Mouse (Mus musculus): ENCODE measurements around the gene Itgb3. TPM values are rescaled to one million over a fixed set of nuclear protein-coding genes. Genes with fewer than 3 reads are reported as not detected.

The Itgb3 gene
- polyA plus RNA-seq, 1 experiment: 2.7 TPM

GRCm38 (mm10) chr11:104630185-104630835, 22.5 kb downstream of the Itgb3 start:
- H3K27ac ChIP-seq (ENCODE audit: insufficient read depth, low read depth, low read length): no peak overlapping the region
- TF ChIP-seq CTCF (IDR thresholded peaks at IDR 0.05; ENCODE audit: low read depth, low read length) (no peak), POLR2A (IDR thresholded peaks at IDR 0.05; ENCODE audit: borderline replicate concordance, low read depth, low read length) (no peak)
- H3K4me1 ChIP-seq (ENCODE audit: control insufficient read depth, insufficient read depth, low read length): no peaks in the 10 kb centered on the region; the same call in 1 of the 2 replicates
- H3K4me3 ChIP-seq (ENCODE audit: insufficient read depth, low read length): no peak overlapping the region

- TF ChIP-seq POLR2A (IDR thresholded peaks at IDR 0.05; ENCODE audit: borderline replicate concordance, low read depth, low read length) (no peak), CTCF (IDR thresholded peaks at IDR 0.05; ENCODE audit: low read depth, low read length) (no peak)
- no peak overlapping the region for H3K27ac ChIP-seq (ENCODE audit: insufficient read depth, low read depth, low read length)
- H3K4me1 ChIP-seq (ENCODE audit: control insufficient read depth, insufficient read depth, low read length): no peaks in the 10 kb centered on the region; the same call in 1 of the 2 replicates
- H3K4me3 ChIP-seq (ENCODE audit: insufficient read depth, low read length): no peak overlapping the region
These were observed 23.5 kb downstream of the Itgb3 start for GRCm38 (mm10) chr11:104631306-104631705.

GRCm38 (mm10) chr11:104637010-104637409, 29.2 kb downstream of the Itgb3 start:
- H3K4me1 ChIP-seq (ENCODE audit: control insufficient read depth, insufficient read depth, low read length): peaks cover 12% of the 10 kb centered on the region
- H3K27ac ChIP-seq (ENCODE audit: insufficient read depth, low read depth, low read length): no peak overlapping the region
- H3K4me3 ChIP-seq (ENCODE audit: insufficient read depth, low read length): no peak overlapping the region
- TF ChIP-seq POLR2A (IDR thresholded peaks at IDR 0.05; ENCODE audit: borderline replicate concordance, low read depth, low read length) (no peak), CTCF (IDR thresholded peaks at IDR 0.05; ENCODE audit: low read depth, low read length) (no peak)

GRCm38 (mm10) chr11:104638006-104638405, 30.2 kb downstream of the Itgb3 start:
- Histone ChIP-seq H3K27ac (ENCODE audit: insufficient read depth, low read depth, low read length) (no peak overlapping the region), H3K4me3 (ENCODE audit: insufficient read depth, low read length) (no peak overlapping the region), H3K4me1 (ENCODE audit: control insufficient read depth, insufficient read depth, low read length) (peaks cover 12% of the 10 kb centered on the region)
- no peak for TF ChIP-seq CTCF (IDR thresholded peaks at IDR 0.05; ENCODE audit: low read depth, low read length)
- no peak for TF ChIP-seq POLR2A (IDR thresholded peaks at IDR 0.05; ENCODE audit: borderline replicate concordance, low read depth, low read length)

GRCm38 (mm10) chr11:104638906-104639305, 31.1 kb downstream of the Itgb3 start:
- Histone ChIP-seq H3K4me1 (ENCODE audit: control insufficient read depth, insufficient read depth, low read length) (peaks cover 12% of the 10 kb centered on the region), H3K27ac (ENCODE audit: insufficient read depth, low read depth, low read length) (no peak overlapping the region), H3K4me3 (ENCODE audit: insufficient read depth, low read length) (no peak overlapping the region)
- TF ChIP-seq POLR2A (IDR thresholded peaks at IDR 0.05; ENCODE audit: borderline replicate concordance, low read depth, low read length) (no peak), CTCF (IDR thresholded peaks at IDR 0.05; ENCODE audit: low read depth, low read length) (no peak)

GRCm38 (mm10) chr11:104639634-104640033, 31.8 kb downstream of the Itgb3 start:
- TF ChIP-seq CTCF (IDR thresholded peaks at IDR 0.05; ENCODE audit: low read depth, low read length) (no peak), POLR2A (IDR thresholded peaks at IDR 0.05; ENCODE audit: borderline replicate concordance, low read depth, low read length) (no peak)
- Histone ChIP-seq H3K4me1 (ENCODE audit: control insufficient read depth, insufficient read depth, low read length) (peaks cover 12% of the 10 kb centered on the region), H3K27ac (ENCODE audit: insufficient read depth, low read depth, low read length) (no peak overlapping the region), H3K4me3 (ENCODE audit: insufficient read depth, low read length) (no peak overlapping the region)

GRCm38 (mm10) chr11:104640894-104641293, 33.1 kb downstream of the Itgb3 start:
- Histone ChIP-seq H3K4me3 (ENCODE audit: insufficient read depth, low read length) (no peak overlapping the region), H3K27ac (ENCODE audit: insufficient read depth, low read depth, low read length) (no peak overlapping the region), H3K4me1 (ENCODE audit: control insufficient read depth, insufficient read depth, low read length) (peaks cover 12% of the 10 kb centered on the region)
- no peak for TF ChIP-seq POLR2A (IDR thresholded peaks at IDR 0.05; ENCODE audit: borderline replicate concordance, low read depth, low read length)

- Histone ChIP-seq H3K27ac (ENCODE audit: insufficient read depth, low read depth, low read length) (no peak overlapping the region), H3K4me3 (ENCODE audit: insufficient read depth, low read length) (no peak overlapping the region), H3K4me1 (ENCODE audit: control insufficient read depth, insufficient read depth, low read length) (peaks cover 20% of the 10 kb centered on the region)
- TF ChIP-seq CTCF (IDR thresholded peaks at IDR 0.05; ENCODE audit: low read depth, low read length) (no peak), POLR2A (IDR thresholded peaks at IDR 0.05; ENCODE audit: borderline replicate concordance, low read depth, low read length) (no peak)
These were observed 35.4 kb downstream of the Itgb3 start for GRCm38 (mm10) chr11:104643236-104643635.

GRCm38 (mm10) chr11:104645402-104645801, 37.6 kb downstream of the Itgb3 start:
- Histone ChIP-seq H3K27ac (ENCODE audit: insufficient read depth, low read depth, low read length) (no peak overlapping the region), H3K4me1 (ENCODE audit: control insufficient read depth, insufficient read depth, low read length) (peaks cover 20% of the 10 kb centered on the region), H3K4me3 (ENCODE audit: insufficient read depth, low read length) (no peak overlapping the region)
- TF ChIP-seq POLR2A (IDR thresholded peaks at IDR 0.05; ENCODE audit: borderline replicate concordance, low read depth, low read length) (no peak), CTCF (IDR thresholded peaks at IDR 0.05; ENCODE audit: low read depth, low read length) (no peak)

GRCm38 (mm10) chr11:104646173-104646572, 38.4 kb downstream of the Itgb3 start:
- Histone ChIP-seq H3K27ac (ENCODE audit: insufficient read depth, low read depth, low read length) (no peak overlapping the region), H3K4me3 (ENCODE audit: insufficient read depth, low read length) (no peak overlapping the region), H3K4me1 (ENCODE audit: control insufficient read depth, insufficient read depth, low read length) (peaks cover 15% of the 10 kb centered on the region)
- TF ChIP-seq POLR2A (IDR thresholded peaks at IDR 0.05; ENCODE audit: borderline replicate concordance, low read depth, low read length) (no peak), CTCF (IDR thresholded peaks at IDR 0.05; ENCODE audit: low read depth, low read length) (no peak)

Data from bone marrow macrophage, adult 2 months (primary cell).